Mouse (Mus musculus) gastrocnemius, adult 8-10 months (tissue): ENCODE measurements around the gene Rab4b. TPM values are rescaled to one million over a fixed set of nuclear protein-coding genes. Genes with fewer than 3 reads are reported as not detected.

Experiments
- DNase-seq, 2 experiments: peaks; one replicate each; pipeline ENCODE4 v3.0.0; 2022; ENCODE audit warnings: low spot score in 2 of 2
- total RNA-seq, 4 experiments: library from RNA; stranded (reverse); gene quantifications; 2 replicates each; pipeline ENCODE4 v1.2.4; 2022

Rab4b gene
- total RNA-seq, 4 experiments from 2014 or later, result 4.3 to 5.8 (median 4.7) TPM

DNA sequence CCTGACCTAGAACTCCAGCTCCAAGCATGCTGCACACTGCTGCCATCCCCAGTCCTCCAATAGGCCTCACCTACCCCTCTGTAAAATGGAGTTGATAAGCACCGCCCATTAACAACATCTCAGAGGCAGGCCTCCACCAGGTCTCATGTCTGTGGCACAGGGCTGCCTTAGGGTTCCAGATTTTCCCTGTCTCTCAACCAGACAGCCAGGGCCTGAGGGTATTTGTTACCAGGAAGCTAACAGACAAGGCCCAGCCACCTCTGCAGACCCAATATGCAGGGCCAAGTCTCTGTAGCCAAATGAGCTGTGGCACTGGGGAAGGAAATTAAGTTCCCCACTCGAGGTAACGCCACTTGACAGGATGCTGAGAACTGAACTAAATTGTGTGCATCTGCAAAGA, 17.8 kb downstream of the Rab4b start:
- DNase-seq, result no peak

DNA sequence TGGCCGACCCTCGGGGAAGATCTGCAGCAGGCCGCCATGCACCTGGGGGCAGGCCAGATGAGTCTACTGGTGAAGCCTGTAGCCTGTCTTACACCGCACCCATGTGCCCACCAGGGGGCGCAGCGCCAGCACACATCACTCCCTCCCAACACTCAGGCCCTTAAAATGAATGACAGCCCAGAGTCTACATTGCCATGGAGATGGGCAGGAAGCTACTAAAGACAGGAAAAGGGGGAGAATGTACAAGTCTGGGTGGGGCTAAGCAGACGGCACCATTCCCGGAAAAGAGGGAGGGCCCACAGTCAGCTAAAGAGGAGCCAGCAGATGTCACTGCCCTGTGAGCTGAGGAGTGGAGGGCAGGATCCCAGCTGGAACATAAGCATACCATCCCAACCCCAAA, 18.8 kb downstream of the Rab4b start:
- peak; percentile 84 for DNase-seq

DNA sequence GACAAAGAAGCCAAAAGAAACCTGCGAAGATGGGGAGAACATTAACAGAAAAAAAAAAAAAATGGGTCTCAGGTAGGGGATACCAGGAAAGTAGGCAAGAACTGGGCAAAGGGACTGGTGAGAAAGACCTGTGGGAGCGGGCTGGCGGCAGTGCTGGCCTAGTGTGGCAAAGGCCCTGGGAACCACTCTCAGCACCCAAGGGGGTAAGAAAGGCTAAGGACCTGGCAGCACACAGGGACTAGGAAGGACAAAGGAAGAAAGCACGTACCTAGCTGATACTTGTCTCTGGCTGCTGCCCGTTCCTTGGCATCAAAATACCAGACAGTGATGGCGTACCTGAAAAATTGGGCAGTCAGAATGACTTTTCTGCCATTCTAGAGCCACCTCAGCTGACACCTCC, 19.4 kb downstream of the Rab4b start:
- no peak for DNase-seq

DNA sequence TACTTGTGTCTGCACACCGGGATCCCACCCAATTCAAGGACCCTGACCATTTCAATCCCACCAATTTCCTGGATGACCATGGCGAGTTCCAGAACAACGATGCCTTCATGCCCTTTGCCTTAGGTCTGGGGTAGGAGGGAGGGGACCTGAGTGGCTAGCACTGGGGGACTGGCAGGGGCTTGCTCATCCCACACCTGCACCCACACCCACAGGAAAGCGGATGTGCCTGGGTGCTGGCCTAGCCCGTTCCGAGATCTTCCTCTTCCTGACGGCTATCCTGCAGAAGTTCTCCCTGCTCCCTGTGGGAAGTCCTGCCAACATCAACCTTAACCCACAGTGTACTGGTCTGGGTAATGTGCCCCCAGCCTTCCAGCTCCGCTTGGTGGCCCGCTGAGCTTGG, 20.5 kb downstream of the Rab4b start:
- DNase-seq, result no peak

GRCm38 (mm10) chr7:27156005-27156404, 22.7 kb downstream of the Rab4b start:
- no peak for DNase-seq

DNA sequence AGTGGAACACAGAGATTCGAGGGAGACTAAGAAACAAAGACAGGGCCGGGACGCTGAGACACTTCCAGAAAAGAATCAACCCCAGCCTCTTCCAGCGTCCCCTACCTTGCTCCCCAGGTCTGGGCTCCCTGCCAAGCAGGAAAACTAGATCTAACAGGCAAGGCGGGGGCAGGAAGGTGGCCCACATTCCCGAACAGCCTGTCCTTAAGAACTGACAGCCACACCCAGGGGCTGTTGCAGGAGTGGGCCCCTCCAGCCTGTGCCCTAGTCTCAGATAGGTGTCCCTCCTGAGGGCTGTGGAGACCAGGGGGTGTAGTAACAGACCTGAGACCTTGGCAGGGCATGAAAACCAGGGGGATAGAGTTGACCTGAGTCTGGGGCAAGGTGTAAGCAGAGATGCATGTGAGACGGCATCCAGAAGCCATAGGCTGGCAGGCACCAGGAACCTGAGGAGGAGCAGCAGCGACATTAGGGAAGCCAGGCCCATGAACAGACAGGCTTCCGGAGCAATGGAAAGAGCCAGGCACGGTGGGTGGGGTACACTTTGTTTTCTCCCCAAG, 25.4 kb downstream of the Rab4b start, which contains the start of gene Cyp2t4:
Cyp2t4 (plus strand) TSS at position 510 of the 560 bp plus-strand sequence.
- no peak for DNase-seq

- no peak for DNase-seq
Measured at GRCm38 (mm10) chr7:27136410-27136996, 42.2 kb downstream of the Rab4b start.

GRCm38 (mm10) chr7:27133757-27134156, 44.9 kb downstream of the Rab4b start:
- no peak for DNase-seq

DNA sequence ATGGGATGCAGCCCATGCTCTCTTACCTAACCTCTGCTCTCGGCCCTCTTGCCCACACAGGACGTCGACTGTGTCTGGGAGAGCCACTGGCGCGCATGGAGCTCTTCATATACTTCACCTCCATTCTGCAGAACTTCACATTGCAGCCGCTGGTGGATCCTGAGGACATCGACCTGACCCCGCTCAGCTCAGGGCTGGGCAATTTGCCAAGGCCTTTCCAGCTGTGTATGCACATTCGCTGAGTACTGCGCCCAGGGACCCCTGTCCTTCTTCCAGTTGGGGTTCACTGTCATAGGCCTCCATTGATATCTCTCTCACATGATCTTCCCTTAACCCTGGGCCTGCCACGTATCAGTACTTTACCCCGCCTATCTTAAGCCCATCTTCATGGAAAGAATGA, 45.5 kb downstream of the Rab4b start:
- DNase-seq, result no peak

- DNase-seq, result no peak
Measured at GRCm38 (mm10) chr7:27132588-27132987, 46.1 kb downstream of the Rab4b start.

DNA sequence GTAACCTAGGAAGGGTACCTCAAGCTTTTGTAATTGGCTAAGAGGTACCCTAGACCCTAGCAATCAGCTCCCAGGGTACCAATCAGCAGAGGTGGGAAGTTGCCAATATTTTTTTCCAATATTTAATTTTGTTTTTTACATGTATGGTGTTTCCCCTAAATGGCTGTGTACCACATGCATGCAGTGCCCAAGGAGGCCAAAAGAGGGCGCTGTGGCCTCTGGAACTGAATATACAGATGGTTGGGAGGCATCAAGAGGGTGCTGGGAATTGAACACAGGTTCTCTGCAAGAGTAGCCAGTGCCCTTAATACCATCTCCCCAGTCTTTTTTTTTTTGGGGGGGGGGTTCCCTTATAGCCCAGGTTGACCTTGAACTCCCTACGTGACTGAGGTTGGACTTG, 47.3 kb downstream of the Rab4b start:
- DNase-seq, result no peak

GRCm38 (mm10) chr7:27130521-27131370, 48.0 kb downstream of the Rab4b start:
- DNase-seq, result no peak

- DNase-seq, result no peak
Measured at GRCm38 (mm10) chr7:27129811-27130210, 48.9 kb downstream of the Rab4b start.

- DNase-seq, result no peak
Measured at GRCm38 (mm10) chr7:27128946-27129345, 49.8 kb downstream of the Rab4b start.

DNA sequence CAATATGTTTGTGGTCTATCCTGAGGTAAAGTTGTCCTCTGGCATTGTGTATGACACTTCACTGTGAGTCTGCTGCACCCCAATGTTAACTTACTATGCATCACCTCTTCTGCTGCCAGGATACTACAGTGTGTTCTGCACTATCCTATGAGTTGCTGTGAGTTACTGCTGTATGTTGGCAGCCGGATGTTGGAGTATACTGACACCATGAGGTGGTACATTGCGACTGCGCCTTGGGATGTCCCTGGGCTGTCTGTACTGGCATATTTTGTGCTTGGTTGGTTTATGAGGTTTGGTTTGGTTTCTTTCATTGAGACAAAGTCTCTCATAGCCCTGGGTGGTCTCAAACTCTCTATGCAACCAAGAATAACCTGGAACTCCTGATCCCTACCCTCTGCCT, 50.5 kb downstream of the Rab4b start:
- DNase-seq, result no peak

DNA sequence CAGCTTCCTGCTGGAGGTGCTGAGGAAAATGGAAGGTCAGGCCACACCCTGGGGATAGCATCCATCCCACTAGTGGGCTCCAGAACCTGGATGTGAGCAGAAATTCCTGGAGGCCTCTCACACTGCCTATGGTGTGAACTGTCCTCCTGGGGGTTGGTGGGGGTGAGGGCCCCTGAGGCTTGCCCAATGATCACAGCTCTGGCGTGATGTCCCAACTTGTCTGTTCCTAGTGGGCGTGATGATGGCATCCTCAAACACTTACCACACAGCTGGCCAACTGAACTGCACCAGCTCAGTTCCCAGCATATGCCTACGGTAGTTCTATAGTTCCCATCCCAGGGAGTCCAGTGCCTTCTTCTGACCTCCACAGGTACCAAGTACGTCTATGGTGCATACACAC, 53.7 kb downstream of the Rab4b start:
- DNase-seq, result no peak

DNA sequence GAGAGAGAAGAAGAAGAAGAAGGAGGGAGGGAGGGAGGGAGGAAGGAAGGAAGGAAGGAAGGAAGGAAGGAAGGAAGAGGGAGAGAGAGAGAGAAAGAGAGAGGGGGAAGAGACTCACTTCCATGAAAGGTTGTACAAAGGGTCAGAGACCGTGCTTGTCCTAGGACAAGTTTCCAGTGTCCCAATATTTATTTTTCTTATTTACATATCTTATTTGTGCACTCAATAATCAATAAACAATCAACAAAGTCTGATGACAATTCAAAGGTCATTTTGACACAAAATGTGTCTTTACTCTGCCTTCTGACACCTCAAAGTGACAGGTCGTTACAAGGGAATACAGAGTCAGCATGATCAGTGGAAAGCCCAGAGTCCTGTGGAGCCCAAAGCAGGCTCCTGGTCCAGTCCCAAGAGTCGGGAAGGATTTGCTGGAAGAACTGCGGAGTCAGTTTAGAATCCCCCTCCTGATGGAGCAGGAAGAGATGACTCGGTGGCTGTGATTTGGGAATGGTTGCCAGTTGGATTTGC, 54.3 kb downstream of the Rab4b start:
- no peak for DNase-seq

- no peak for DNase-seq
Measured at GRCm38 (mm10) chr7:27119676-27120075, 59.0 kb downstream of the Rab4b start, which contains the start of gene Cyp2f2. Cyp2f2 (plus strand) TSS chr7:27119909.
